Mouse (Mus musculus) lung, embryonic 14.5 days (tissue): Measurements from ENCODE around the gene Creb5. TPM values are rescaled to one million over a fixed set of nuclear protein-coding genes. Genes with fewer than 3 reads are reported as not detected.

Source experiments
- ATAC-seq: fragments of 200-750 bp; cut with Nextera tagmentation; 2 replicates; pipeline ENCODE4 v1.8.0; 2017; ENCODE audit warnings: mild to moderate bottlenecking, moderate TSS enrichment, moderate library complexity; ENCODE audit not compliant: insufficient read depth
- DNase-seq: peaks from one replicate; pipeline ENCODE4 v3.0.0-alpha.2; 2015
- H3K27ac ChIP-seq: fragments of 300-500 bp; sonication (generic); 2 replicates; pipeline ENCODE4 v1.5.1; 2014; ENCODE audit warnings: low read depth, mild to moderate bottlenecking, moderate library complexity
- H3K27me3 ChIP-seq: fragments of 300-500 bp; sonication (generic); 2 replicates; pipeline ENCODE4 v1.6.1; 2014; ENCODE audit warnings: low read length, control low read depth; ENCODE audit not compliant: insufficient read depth
- H3K36me3 ChIP-seq: fragments of 300-500 bp; sonication (generic); 2 replicates; pipeline ENCODE4 v1.6.1; 2014; ENCODE audit warnings: control low read depth; ENCODE audit not compliant: insufficient read depth
- H3K4me1 ChIP-seq: fragments of 300-500 bp; sonication (generic); 2 replicates; pipeline ENCODE4 v1.6.1; 2014; ENCODE audit warnings: antibody characterized with exemption, control low read depth; ENCODE audit not compliant: insufficient read depth
- H3K4me2 ChIP-seq: fragments of 300-500 bp; sonication (generic); 2 replicates; pipeline ENCODE4 v1.6.1; 2014; ENCODE audit warnings: mild to moderate bottlenecking
- H3K4me3 ChIP-seq: fragments of 300-500 bp; sonication (generic); 2 replicates; pipeline ENCODE4 v1.5.1; 2014; ENCODE audit warnings: low read depth, low read length
- H3K9ac ChIP-seq: fragments of 300-500 bp; sonication (generic); 2 replicates; pipeline ENCODE4 v1.6.1; 2014
- H3K9me3 ChIP-seq: fragments of 300-500 bp; sonication (generic); 2 replicates; pipeline ENCODE4 v1.6.1; 2016; ENCODE audit warnings: low read depth, low read length, control low read depth
- CTCF ChIP-seq: IDR thresholded peaks from 2 replicates; pipeline ENCODE4 v1.5.1; 2016; ENCODE audit warnings: antibody characterized with exemption, low read depth
- whole genome bisulfite sequencing: fragments of 180-500 bp; shearing (Covaris S2); extraction: QIAGEN DNeasy Blood & Tissue Kit; methylation state at CpG from one replicate; pipeline ENCODE4 v1.1.7; 2014; 5-methylcytosine and 5-hydroxymethylcytosine counted together
- polyA plus RNA-seq: library from polyadenylated mRNA; unstranded; fragments of >200 nt; fragmentation: Nextera tagmentation; extraction: Ambion mirVana; gene quantifications from 2 replicates; pipeline ENCODE4 v1.2.1, GENCODE M21; 2014

Gene Creb5
- polyA plus RNA-seq, 1 experiment from 2014 or later, result 6.4 TPM

DNA sequence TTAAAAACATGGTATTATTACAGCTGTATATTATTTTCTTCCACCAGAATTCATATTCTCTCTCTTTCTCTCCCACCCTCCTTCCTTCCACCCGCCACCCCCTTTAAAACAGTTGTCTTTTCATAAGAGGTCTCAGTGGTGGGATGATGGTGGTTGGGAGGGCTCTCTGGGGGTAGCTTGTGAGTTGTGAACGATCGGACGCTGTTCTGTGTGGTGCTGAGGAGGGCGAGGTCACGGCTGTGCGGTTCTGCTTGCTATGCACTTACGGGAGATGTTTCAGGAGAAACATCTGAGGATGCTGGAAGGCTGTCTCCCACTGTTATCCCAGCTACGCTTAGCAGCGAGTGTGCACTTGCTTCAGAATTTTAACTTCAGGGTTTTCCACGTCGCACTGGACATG lies 287.0 kb downstream of the Creb5 start:
- no peak for DNase-seq
- Histone ChIP-seq H3K4me1 (peaks cover 22% of the 10 kb centered on the region), H3K27ac (no peak overlapping the region)

DNA sequence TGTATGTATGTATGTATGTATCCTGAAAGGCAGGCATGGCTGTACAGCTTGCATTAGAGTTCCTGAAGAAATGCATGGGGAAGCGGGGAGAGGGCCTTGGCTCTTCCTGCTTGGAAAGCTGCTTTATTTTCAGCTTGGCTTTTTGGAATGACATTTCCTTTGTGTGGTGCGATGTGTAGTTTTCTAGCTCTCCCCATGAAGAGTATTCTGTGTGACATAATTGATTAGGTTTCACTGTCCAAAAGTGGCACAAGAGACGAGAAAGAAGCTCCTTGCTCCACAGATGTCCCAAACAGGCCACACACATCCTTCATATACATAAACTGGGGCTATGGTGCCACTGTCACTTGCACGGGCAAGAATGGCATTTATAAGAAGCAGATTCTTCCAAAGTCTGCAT lies 288.1 kb downstream of the Creb5 start:
- H3K4me3 ChIP-seq, result no peak overlapping the region
- no peaks in the 10 kb centered on the region for H3K36me3 ChIP-seq
- H3K27ac ChIP-seq, result no peak overlapping the region
- ATAC-seq (no peak), DNase-seq (no peak)
- peak overlapping the region; percentile 6; the same call in 1 of the 2 replicates for H3K9ac ChIP-seq
- peaks cover 13% of the 10 kb centered on the region for H3K4me1 ChIP-seq
- whole genome bisulfite sequencing, result 63% methylated on average over 4 of the region's 4 CpGs
- no peaks in the 10 kb centered on the region for H3K9me3 ChIP-seq
- no peak for TF ChIP-seq CTCF
- H3K4me2 ChIP-seq, result peak overlapping the region; percentile 60; the same call in 1 of the 2 replicates
- H3K27me3 ChIP-seq, result no peaks in the 10 kb centered on the region

More for the DNA sequence above, 287.0 kb downstream of the Creb5 start:
- no peaks in the 10 kb centered on the region for H3K36me3 ChIP-seq
- peak overlapping the region; percentile 48 for H3K9ac ChIP-seq
- ATAC-seq, result no peak
- TF ChIP-seq CTCF, result no peak
- no peaks in the 10 kb centered on the region for H3K9me3 ChIP-seq
- H3K4me3 ChIP-seq, result peak overlapping the region; percentile 37
- H3K4me2 ChIP-seq, result peak overlapping the region; percentile 60
- 41% methylated on average over 12 of the region's 12 CpGs for WGBS
- H3K27me3 ChIP-seq, result no peaks in the 10 kb centered on the region

DNA sequence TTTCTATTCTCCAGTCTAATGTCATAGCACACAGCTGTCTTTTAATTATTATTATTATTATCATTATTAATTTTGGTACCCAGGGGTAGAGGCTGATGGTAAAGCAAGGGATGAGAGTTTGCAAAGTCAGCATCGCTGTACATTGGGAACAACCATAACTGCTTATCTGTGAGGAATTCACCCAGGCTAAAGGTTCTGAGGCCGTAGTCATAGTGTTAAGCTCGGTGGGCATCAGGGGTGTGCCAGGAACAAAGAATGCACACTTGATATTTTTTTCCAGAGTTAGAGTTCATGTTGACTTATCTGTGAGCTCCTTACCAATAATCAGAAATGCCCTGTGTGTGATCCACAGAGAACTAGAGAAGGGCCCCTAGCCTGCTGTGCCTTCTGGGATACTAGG lies 288.8 kb downstream of the Creb5 start:
- no peak for ATAC-seq
- 89% methylated on average over 3 of the region's 3 CpGs for WGBS

DNA sequence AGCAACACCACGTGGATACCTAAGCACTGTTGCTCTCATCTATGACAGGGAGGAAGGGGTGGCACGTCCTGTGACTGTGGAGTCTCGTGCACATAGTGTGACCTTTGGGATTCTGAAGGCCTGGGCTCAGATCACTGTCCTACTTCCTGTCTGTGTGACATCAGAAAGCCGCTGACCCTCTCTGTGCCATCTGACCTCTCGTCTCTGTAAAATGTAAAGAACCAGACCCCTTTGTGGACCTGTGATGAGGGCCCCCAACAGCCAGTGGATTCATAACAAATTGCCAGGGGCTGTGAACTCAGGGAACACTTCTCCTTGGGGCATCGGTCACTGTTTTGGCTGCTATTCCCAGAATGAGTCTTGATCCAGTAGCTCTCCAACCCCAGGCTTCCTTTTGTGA lies 289.8 kb downstream of the Creb5 start:
- Histone ChIP-seq H3K9ac (no peak overlapping the region), H3K9me3 (no peaks in the 10 kb centered on the region), H3K4me2 (no peak overlapping the region), H3K36me3 (no peaks in the 10 kb centered on the region), H3K27ac (no peak overlapping the region), H3K4me1 (peaks cover 13% of the 10 kb centered on the region), H3K27me3 (no peaks in the 10 kb centered on the region), H3K4me3 (no peak overlapping the region)
- no peak for TF ChIP-seq CTCF
- WGBS, result 84% methylated on average over 6 of the region's 6 CpGs
- DNase-seq (no peak), ATAC-seq (no peak)

More for the DNA sequence above, 288.8 kb downstream of the Creb5 start:
- DNase-seq, result no peak
- no peak overlapping the region for H3K27ac ChIP-seq
- no peak overlapping the region for H3K4me2 ChIP-seq
- TF ChIP-seq CTCF, result no peak
- H3K36me3 ChIP-seq, result no peaks in the 10 kb centered on the region
- no peak overlapping the region for H3K4me3 ChIP-seq
- peaks cover 13% of the 10 kb centered on the region for H3K4me1 ChIP-seq
- H3K9me3 ChIP-seq, result no peaks in the 10 kb centered on the region
- no peak overlapping the region for H3K9ac ChIP-seq
- no peaks in the 10 kb centered on the region for H3K27me3 ChIP-seq

DNA sequence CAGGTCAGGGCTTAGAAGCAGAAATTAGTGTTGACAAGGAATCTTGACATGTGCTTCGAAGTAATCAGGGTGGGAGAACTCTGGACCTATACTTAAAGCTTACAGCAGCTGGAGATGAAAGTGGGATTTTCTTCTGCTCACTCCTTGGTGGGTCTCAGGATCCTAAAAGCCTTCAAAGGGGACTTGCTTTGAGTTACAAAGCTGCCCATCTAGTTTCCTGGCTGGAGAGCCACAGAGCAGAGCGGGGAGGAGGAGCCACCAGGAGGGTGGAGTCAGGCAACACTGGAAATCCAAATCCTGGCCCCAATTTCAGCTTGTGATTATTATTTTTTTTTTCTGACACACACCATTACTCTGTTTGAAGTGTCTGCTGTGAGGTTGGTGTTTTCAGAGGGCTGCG lies 290.7 kb downstream of the Creb5 start:
- no peaks in the 10 kb centered on the region for H3K36me3 ChIP-seq
- no peak overlapping the region for H3K27ac ChIP-seq
- no peaks in the 10 kb centered on the region for H3K9me3 ChIP-seq
- TF ChIP-seq CTCF, result no peak
- no peak overlapping the region for H3K4me2 ChIP-seq
- no peak overlapping the region for H3K9ac ChIP-seq
- ATAC-seq, result no peak
- H3K27me3 ChIP-seq, result no peaks in the 10 kb centered on the region
- peak; percentile 23 for DNase-seq
- H3K4me3 ChIP-seq, result no peak overlapping the region
- WGBS, result 56% methylated on average over 3 of the region's 3 CpGs
- H3K4me1 ChIP-seq, result peaks cover 6% of the 10 kb centered on the region

DNA sequence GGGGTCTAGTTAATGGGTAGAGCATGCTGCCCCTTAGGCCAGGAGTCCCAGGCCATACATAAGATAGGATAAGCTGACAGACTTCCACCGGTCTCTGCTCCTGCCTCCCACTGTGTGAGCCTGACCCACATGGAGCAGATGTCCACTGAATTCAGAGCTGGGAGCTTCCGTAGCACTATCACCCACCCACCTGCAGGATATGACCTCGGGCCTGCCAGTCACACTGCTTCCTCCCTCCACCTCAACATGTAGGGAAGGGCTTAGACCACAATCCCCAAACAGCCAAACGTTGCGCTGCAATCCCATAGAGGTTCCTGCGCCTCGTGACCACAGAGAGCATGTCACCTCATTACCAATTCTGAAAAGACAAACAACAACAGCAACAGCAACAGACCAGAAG lies 293.3 kb downstream of the Creb5 start:
- no peaks in the 10 kb centered on the region for H3K27me3 ChIP-seq
- no peak for TF ChIP-seq CTCF
- no peak for ATAC-seq
- no peak overlapping the region for H3K27ac ChIP-seq
- 79% methylated on average over 7 of the region's 7 CpGs for WGBS
- no peak overlapping the region for H3K4me3 ChIP-seq
- DNase-seq, result no peak
- no peaks in the 10 kb centered on the region for H3K36me3 ChIP-seq
- H3K4me2 ChIP-seq, result no peak overlapping the region
- H3K9me3 ChIP-seq, result no peaks in the 10 kb centered on the region
- H3K9ac ChIP-seq, result no peak overlapping the region
- peaks cover 17% of the 10 kb centered on the region; the same call in 1 of the 2 replicates for H3K4me1 ChIP-seq

DNA sequence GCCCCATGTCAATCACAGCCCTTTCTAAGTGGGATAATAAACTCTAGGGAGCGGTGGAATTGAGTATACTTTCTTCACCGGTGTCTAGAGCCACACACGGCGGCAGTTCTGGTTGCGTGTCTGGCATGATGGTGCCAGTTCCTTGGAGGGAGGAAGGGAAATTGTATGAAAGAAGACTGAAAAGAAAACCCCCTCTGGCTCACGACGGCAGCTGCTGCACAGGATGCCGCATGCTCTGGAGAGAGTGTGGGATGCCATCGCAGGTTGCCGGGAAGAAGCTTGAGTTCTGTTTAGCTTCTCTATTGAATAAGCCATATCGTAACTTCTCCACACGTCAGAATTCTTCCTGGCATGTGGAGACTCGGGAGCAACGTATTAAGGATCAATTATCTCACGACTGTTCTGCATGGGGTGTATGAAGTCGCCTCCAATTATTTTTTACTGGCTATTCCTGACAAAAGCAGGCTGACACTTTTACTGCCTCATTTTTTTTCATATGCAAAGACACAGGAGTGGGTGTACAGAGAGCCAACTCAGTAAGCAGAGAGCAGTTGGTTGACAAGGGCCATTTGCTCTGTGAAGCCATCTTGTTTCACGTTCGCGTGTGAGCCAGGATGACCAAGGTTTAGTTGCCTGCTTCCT lies 296.3 kb downstream of the Creb5 start:
- Histone ChIP-seq H3K9me3 (no peaks in the 10 kb centered on the region), H3K9ac (no peak overlapping the region), H3K27me3 (no peaks in the 10 kb centered on the region), H3K4me2 (peak overlapping the region; percentile 25; the same call in 1 of the 2 replicates), H3K36me3 (no peaks in the 10 kb centered on the region), H3K4me1 (peaks cover 18% of the 10 kb centered on the region; the same call in 1 of the 2 replicates), H3K4me3 (no peak overlapping the region), H3K27ac (no peak overlapping the region)
- TF ChIP-seq CTCF, result no peak
- DNase-seq, result no peak
- no peak for ATAC-seq
- WGBS, result 54% methylated on average over 19 of the region's 19 CpGs
